Mouse (Mus musculus) liver, postnatal 0 days (tissue): ENCODE results near the gene Slc6a6. TPM values are rescaled to one million over a fixed set of nuclear protein-coding genes. Genes with fewer than 3 reads are reported as not detected.

Experiments
- ATAC-seq: fragments of 200-750 bp; cut with Nextera tagmentation; 2 replicates; pipeline ENCODE4 v1.8.0; 2017; ENCODE audit warnings: mild to moderate bottlenecking, moderate library complexity
- DNase-seq: peaks from one replicate; pipeline ENCODE4 v3.0.0-alpha.2; 2016
- H3K27ac ChIP-seq: fragments of 300-500 bp; sonication (generic); 2 replicates; pipeline ENCODE4 v1.5.1; 2014; ENCODE audit warnings: antibody characterized with exemption, moderate library complexity, mild to moderate bottlenecking, low read depth
- H3K27me3 ChIP-seq: fragments of 300-500 bp; sonication (generic); 2 replicates; pipeline ENCODE4 v1.6.1; 2014; ENCODE audit warnings: low read length, control low read depth, mixed read lengths; ENCODE audit not compliant: insufficient read depth
- H3K36me3 ChIP-seq: fragments of 300-500 bp; sonication (generic); replicated peaks from 2 replicates; pipeline ENCODE4 v1.6.1; 2014; ENCODE audit warnings: mild to moderate bottlenecking, control low read depth, low read length, moderate library complexity, mixed read lengths; ENCODE audit not compliant: insufficient read depth
- H3K4me1 ChIP-seq: fragments of 300-500 bp; sonication (generic); 2 replicates; pipeline ENCODE4 v1.6.1; 2014; ENCODE audit warnings: antibody characterized with exemption, mild to moderate bottlenecking, control low read depth; ENCODE audit not compliant: insufficient read depth
- H3K4me2 ChIP-seq: fragments of 300-500 bp; sonication (generic); 2 replicates; pipeline ENCODE4 v1.6.1; 2014; ENCODE audit warnings: low read depth, mild to moderate bottlenecking, low read length, moderate library complexity, mixed read lengths
- H3K4me3 ChIP-seq: fragments of 300-500 bp; sonication (generic); 2 replicates; pipeline ENCODE4 v1.5.1; 2014; ENCODE audit warnings: low read depth, low read length
- H3K9ac ChIP-seq: fragments of 300-500 bp; sonication (generic); replicated peaks from 2 replicates; pipeline ENCODE4 v1.6.1; 2014; ENCODE audit warnings: mild to moderate bottlenecking, moderate library complexity
- H3K9me3 ChIP-seq: fragments of 300-500 bp; sonication (generic); 2 replicates; pipeline ENCODE4 v1.6.1; 2016; ENCODE audit warnings: mild to moderate bottlenecking, control low read depth, low read length, mixed read lengths
- CTCF ChIP-seq: sonication (generic); IDR thresholded peaks from 2 replicates; pipeline ENCODE4 v1.5.1; 2016; ENCODE audit warnings: antibody characterized with exemption, low read depth
- EP300 ChIP-seq: IDR thresholded peaks from 2 replicates; pipeline ENCODE4 v1.6.1; 2016; ENCODE audit warnings: antibody characterized with exemption, low read depth, mild to moderate bottlenecking
- WGBS: fragments of 180-500 bp; shearing (Covaris S2); extraction: QIAGEN DNeasy Blood & Tissue Kit; methylation state at CpG from one replicate; pipeline ENCODE4 v1.1.7; 2014; ENCODE audit not compliant: insufficient replicate concordance; 5-methylcytosine and 5-hydroxymethylcytosine counted together
- polyA plus RNA-seq: library from polyadenylated mRNA; unstranded; fragments of >200 nt; fragmentation: Nextera tagmentation; extraction: Ambion mirVana; gene quantifications from 2 replicates; pipeline ENCODE4 v1.2.1, GENCODE M21; 2015

Gene Slc6a6
- polyA plus RNA-seq, 1 experiment from 2014 or later: 34.4 TPM

DNA sequence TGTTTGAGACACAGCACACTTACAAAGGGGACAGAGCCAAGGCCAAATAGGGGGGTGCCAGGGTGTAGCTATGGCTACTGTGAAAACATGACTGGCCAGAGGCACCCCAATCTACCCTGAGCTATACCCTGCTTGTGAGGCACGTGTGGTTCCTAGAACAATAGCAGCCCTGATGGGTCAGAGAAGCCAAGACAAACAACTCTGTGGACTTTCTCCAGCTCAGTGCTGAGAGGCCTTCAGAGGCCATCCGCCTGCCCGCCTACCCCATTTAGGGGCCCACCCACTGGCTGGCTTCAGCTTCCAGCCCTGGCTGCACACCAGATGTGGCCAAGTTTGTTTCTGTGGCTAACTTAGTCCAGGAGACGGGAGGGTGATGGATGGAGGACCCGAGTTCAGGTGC is 52.6 kb downstream of the Slc6a6 start:
- TF ChIP-seq CTCF (no peak), EP300 (no peak; the same call in 1 of the 2 replicates)
- no peaks in the 10 kb centered on the region for H3K27me3 ChIP-seq
- 55% methylated on average over 5 of the region's 5 CpGs for WGBS
- peaks cover 10% of the 10 kb centered on the region; the same call in 1 of the 2 replicates for H3K4me1 ChIP-seq
- H3K27ac ChIP-seq: peak overlapping the region; percentile 30; the same call in 1 of the 2 replicates
- no peak overlapping the region for H3K9ac ChIP-seq
- H3K36me3 ChIP-seq: peaks cover 63% of the 10 kb centered on the region
- ATAC-seq (peak; percentile 69), DNase-seq (peak; percentile 48)
- H3K4me3 ChIP-seq: no peak overlapping the region
- H3K4me2 ChIP-seq: no peak overlapping the region
- no peaks in the 10 kb centered on the region for H3K9me3 ChIP-seq

GRCm38 (mm10) chr6:91737451-91737850 is 53.6 kb downstream of the Slc6a6 start:
- TF ChIP-seq CTCF: no peak
- TF ChIP-seq EP300: no peak
- Histone ChIP-seq H3K27me3 (no peaks in the 10 kb centered on the region), H3K9ac (no peak overlapping the region), H3K9me3 (no peaks in the 10 kb centered on the region), H3K4me2 (no peak overlapping the region), H3K4me1 (peaks cover 10% of the 10 kb centered on the region; the same call in 1 of the 2 replicates), H3K27ac (no peak overlapping the region), H3K36me3 (peaks cover 65% of the 10 kb centered on the region), H3K4me3 (no peak overlapping the region)
- 74% methylated on average over 7 of the region's 7 CpGs for WGBS
- ATAC-seq (no peak), DNase-seq (no peak)

GRCm38 (mm10) chr6:91738058-91738457 is 54.2 kb downstream of the Slc6a6 start:
- Histone ChIP-seq H3K9me3 (no peaks in the 10 kb centered on the region), H3K27ac (no peak overlapping the region), H3K36me3 (peaks cover 64% of the 10 kb centered on the region), H3K4me3 (no peak overlapping the region), H3K4me1 (peaks cover 10% of the 10 kb centered on the region; the same call in 1 of the 2 replicates), H3K9ac (no peak overlapping the region), H3K4me2 (no peak overlapping the region), H3K27me3 (no peaks in the 10 kb centered on the region)
- TF ChIP-seq CTCF (no peak), EP300 (no peak)
- peak; percentile 20; the same call in 1 of the 2 replicates for ATAC-seq
- DNase-seq: no peak
- 61% methylated on average over 5 of the region's 5 CpGs for WGBS

DNA sequence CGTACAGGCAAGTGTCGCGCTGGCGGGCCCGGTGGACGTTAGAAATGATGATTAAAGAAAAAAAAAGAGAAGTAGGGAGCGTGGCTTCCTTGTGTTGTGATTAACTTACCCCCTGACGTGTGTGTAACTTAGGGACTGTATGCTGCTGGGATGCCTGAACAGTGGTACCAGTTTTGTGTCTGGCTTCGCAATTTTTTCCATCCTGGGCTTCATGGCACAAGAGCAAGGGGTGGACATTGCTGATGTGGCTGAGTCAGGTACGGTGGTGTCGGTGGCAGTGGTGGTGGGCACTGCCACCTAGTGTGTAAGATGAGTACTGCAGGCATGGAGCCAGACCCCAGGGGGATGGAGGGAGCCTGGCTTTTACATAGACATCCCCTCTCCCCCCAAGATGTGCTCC is 57.2 kb downstream of the Slc6a6 start:
- TF ChIP-seq EP300 (no peak), CTCF (peak; percentile 98)
- Histone ChIP-seq H3K27me3 (no peaks in the 10 kb centered on the region), H3K36me3 (peaks cover 65% of the 10 kb centered on the region), H3K27ac (no peak overlapping the region), H3K4me2 (no peak overlapping the region), H3K4me1 (peaks cover 5% of the 10 kb centered on the region; the same call in 1 of the 2 replicates), H3K9ac (no peak overlapping the region), H3K9me3 (no peaks in the 10 kb centered on the region), H3K4me3 (no peak overlapping the region)
- DNase-seq (peak; percentile 73), ATAC-seq (peak; percentile 38; the same call in 1 of the 2 replicates)
- WGBS: 52% methylated on average over 11 of the region's 11 CpGs

DNA sequence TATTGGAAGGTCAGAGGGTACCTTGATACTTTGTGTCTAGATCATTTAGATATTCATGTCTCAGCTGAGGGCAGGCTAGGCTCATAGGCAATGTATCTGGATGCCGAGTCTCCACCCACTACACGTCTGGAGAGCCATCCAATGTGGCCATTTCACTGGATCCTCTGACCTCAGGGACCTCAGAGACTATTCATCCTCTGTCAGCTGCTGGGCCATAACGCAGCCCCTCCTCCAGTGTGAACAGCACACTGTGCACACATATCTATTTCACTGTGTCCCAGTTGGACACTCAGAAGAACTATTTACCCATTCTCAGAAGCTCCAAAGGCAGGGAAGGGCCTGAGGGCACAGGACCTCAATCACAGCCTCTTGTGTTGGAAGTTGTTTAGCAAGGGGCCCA is 58.6 kb downstream of the Slc6a6 start:
- no peak overlapping the region for H3K4me2 ChIP-seq
- no peak overlapping the region for H3K9ac ChIP-seq
- ATAC-seq: no peak
- H3K9me3 ChIP-seq: no peaks in the 10 kb centered on the region
- H3K4me1 ChIP-seq: no peaks in the 10 kb centered on the region; the same call in 1 of the 2 replicates
- H3K36me3 ChIP-seq: peaks cover 61% of the 10 kb centered on the region
- no peak for DNase-seq
- no peaks in the 10 kb centered on the region for H3K27me3 ChIP-seq
- TF ChIP-seq CTCF (no peak), EP300 (no peak)
- H3K4me3 ChIP-seq: no peak overlapping the region
- WGBS: 83% methylated on average over 3 of the region's 3 CpGs
- no peak overlapping the region for H3K27ac ChIP-seq

- no peaks in the 10 kb centered on the region; the same call in 1 of the 2 replicates for H3K4me1 ChIP-seq
- TF ChIP-seq CTCF (no peak), EP300 (no peak)
- H3K36me3 ChIP-seq: peaks cover 58% of the 10 kb centered on the region
- no peak overlapping the region for H3K9ac ChIP-seq
- H3K27me3 ChIP-seq: no peaks in the 10 kb centered on the region
- WGBS: 83% methylated on average over 8 of the region's 8 CpGs
- ATAC-seq (no peak), DNase-seq (no peak)
- H3K4me3 ChIP-seq: no peak overlapping the region
- H3K9me3 ChIP-seq: no peaks in the 10 kb centered on the region
- H3K4me2 ChIP-seq: no peak overlapping the region
- no peak overlapping the region for H3K27ac ChIP-seq
Observed at GRCm38 (mm10) chr6:91742995-91743394, 59.1 kb downstream of the Slc6a6 start.

DNA sequence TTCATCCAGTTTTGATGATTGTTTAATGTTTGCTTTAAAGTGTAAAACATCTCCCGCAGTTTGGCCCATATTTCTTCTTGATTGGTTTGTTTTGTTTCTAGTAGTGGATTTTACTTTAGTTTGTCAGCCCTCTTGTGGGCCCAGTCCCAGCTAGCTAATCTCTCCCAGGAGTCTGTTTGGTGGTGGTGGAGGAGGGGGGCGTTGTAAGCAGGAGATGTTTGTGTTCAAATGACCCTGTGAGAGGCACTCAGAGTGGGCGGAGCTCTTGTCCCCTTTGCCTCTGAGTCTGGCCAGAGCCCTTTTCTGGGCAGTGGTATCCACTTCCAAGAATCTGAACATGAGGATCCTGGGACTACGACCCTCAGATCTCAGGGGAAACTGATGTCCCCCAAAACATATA is 60.0 kb downstream of the Slc6a6 start:
- H3K4me1 ChIP-seq: no peaks in the 10 kb centered on the region
- 71% methylated on average over 4 of the region's 4 CpGs for WGBS
- H3K27ac ChIP-seq: no peak overlapping the region
- no peaks in the 10 kb centered on the region for H3K9me3 ChIP-seq
- DNase-seq (no peak), ATAC-seq (no peak)
- H3K36me3 ChIP-seq: peaks cover 66% of the 10 kb centered on the region
- no peak overlapping the region for H3K4me3 ChIP-seq
- no peak overlapping the region for H3K4me2 ChIP-seq
- no peak overlapping the region for H3K9ac ChIP-seq
- TF ChIP-seq EP300 (no peak), CTCF (no peak)
- no peaks in the 10 kb centered on the region for H3K27me3 ChIP-seq
